Mouse (Mus musculus) hindbrain, embryonic 10.5 days (tissue): ENCODE measurements around the gene Olfr767. TPM values are rescaled to one million over a fixed set of nuclear protein-coding genes. Genes with fewer than 3 reads are reported as not detected.
"Not testable (repeated sequence)": the region's sequence is repeated elsewhere in the genome, so short reads cannot be mapped to it uniquely, and the experiment has no call there.

ENCODE experiments used
- DNase-seq: peaks from one replicate; pipeline ENCODE4 v3.0.0-alpha.2; 2017; ENCODE audit warnings: low spot score
- H3K27ac ChIP-seq: fragments of 300-500 bp; sonication (generic); 2 replicates; pipeline ENCODE4 v1.5.1; 2016; ENCODE audit warnings: mild to moderate bottlenecking, moderate library complexity
- H3K27me3 ChIP-seq: fragments of 300-500 bp; sonication (generic); 2 replicates; pipeline ENCODE4 v1.6.1; 2016; ENCODE audit warnings: mild to moderate bottlenecking; ENCODE audit not compliant: poor library complexity, insufficient read depth, severe bottlenecking
- H3K36me3 ChIP-seq: fragments of 300-500 bp; sonication (generic); 2 replicates; pipeline ENCODE4 v1.6.1; 2016; ENCODE audit warnings: mild to moderate bottlenecking, moderate library complexity
- H3K4me1 ChIP-seq: fragments of 300-500 bp; sonication (generic); replicated peaks from 2 replicates; pipeline ENCODE4 v1.6.1; 2016; ENCODE audit warnings: mild to moderate bottlenecking
- H3K4me3 ChIP-seq: fragments of 300-500 bp; sonication (generic); 2 replicates; pipeline ENCODE4 v1.5.1; 2016; ENCODE audit warnings: mild to moderate bottlenecking, moderate library complexity
- H3K9me3 ChIP-seq: fragments of 300-500 bp; sonication (generic); 2 replicates; pipeline ENCODE4 v1.6.1; 2016; ENCODE audit warnings: mild to moderate bottlenecking, moderate library complexity
- WGBS: fragments of 180-500 bp; shearing (Covaris S2); methylation state at CpG from one replicate; pipeline ENCODE4 v1.1.7; 2016; 5-methylcytosine and 5-hydroxymethylcytosine counted together
- polyA plus RNA-seq: library from polyadenylated mRNA; unstranded; fragments of >200 nt; fragmentation: Nextera tagmentation; extraction: Ambion mirVana; gene quantifications from 2 replicates; pipeline ENCODE4 v1.2.1, GENCODE M21; 2016

Olfr767 gene
- polyA plus RNA-seq, result not detected in 2 replicates

DNA sequence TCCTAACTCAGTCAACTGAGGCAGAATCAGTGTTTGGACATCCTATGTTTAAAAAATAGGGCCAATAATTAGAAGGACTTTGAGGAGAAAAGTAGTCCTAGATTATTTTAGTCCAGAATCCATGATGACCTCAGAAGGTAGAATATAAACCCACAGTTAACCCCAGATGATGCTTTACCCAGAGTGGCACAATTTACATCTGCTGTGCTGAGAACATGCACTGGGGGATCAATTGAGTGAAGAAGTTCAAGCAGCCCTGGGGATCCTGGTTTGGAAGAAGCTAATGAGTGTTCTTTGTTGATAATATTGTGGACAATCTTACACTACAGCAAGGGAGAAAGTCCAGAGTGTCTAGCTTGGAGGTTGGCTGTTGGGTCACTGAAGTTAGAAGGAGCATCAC, at the start of gene Olfr767:
TSS of gene Olfr767 (minus strand) at position 101 of the 400 bp plus-strand sequence.
- not testable (repeated sequence) for H3K27ac ChIP-seq, H3K27me3 ChIP-seq, DNase-seq, H3K9me3 ChIP-seq, H3K4me1 ChIP-seq, H3K4me3 ChIP-seq, H3K36me3 ChIP-seq

DNA sequence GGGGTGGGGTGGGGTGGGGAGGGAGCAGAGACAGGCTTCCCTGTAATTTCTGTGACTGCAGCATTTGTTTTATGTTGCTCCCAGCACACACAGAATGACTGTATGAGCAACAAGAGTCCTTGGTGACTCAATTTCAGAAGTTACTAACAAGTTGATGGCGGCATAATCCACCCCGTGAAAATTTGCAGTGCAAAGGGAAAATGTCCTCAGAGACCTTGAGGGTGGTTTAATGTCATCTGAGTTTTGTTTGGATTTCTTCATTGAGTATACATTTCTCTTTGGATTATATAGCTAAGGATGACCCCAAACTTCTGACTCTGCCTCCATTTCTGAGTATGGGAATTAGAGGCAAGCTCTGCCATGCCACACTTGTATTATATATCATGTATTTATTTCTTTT, 35.1 kb upstream of the Olfr767 start, which contains the start of gene Olfr769:
TSS of gene Olfr769 (minus strand) at position 101 of the 400 bp plus-strand sequence.
- Histone ChIP-seq H3K27me3 (no peaks in the 10 kb centered on the region), H3K4me1 (no peaks in the 10 kb centered on the region), H3K9me3 (no peaks in the 10 kb centered on the region), H3K4me3 (no peak within 1 kb of the TSS), H3K36me3 (no peaks in the 10 kb centered on the region), H3K27ac (no peak within 1 kb of the TSS)
- no peak for DNase-seq
- WGBS, result 88% methylated on average over 2 of the region's 2 CpGs

DNA sequence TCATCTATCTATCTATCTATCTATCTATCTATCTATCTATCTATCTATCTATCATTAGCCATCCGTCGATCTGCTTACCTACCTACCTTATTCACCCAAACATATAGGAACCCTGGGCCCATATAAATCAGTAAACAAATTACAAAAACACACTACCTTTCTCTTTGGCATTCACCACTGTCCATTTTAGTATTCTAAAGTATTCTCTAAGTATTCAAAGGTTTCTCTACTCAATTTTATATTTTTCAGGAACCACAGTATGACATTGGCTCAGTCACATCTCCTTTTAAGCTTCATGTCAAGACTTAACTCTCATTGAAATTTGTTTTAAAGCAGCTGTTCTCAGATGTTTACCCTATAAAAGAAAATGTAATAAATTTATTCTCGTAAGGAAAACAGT, 32.4 kb upstream of the Olfr767 start:
- Histone ChIP-seq H3K27me3 (no peaks in the 10 kb centered on the region), H3K9me3 (no peaks in the 10 kb centered on the region), H3K36me3 (no peaks in the 10 kb centered on the region), H3K4me1 (no peaks in the 10 kb centered on the region), H3K4me3 (no peak overlapping the region), H3K27ac (no peak overlapping the region)
- no peak for DNase-seq
- WGBS, result 96% methylated on average over 3 of the region's 3 CpGs

DNA sequence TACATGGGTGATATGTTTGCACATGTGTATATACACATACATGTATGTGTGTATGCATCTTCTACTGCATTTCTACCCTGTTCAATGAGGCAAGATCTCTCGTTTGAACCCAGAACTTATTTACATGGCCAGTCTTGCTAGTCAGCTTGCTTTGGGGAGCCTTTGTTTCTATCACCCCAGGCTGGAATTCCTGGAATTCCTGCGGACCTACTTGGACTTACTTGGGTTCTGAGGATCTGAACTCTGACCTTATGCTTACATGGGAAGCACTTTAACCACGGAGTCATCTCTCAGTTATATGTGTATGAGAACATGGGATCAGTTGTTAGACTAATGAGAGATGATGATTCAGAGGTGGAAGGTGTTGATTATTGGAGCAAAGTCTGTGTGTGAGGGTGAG, 18.5 kb upstream of the Olfr767 start:
- H3K27ac ChIP-seq, result no peak overlapping the region
- no peaks in the 10 kb centered on the region for H3K9me3 ChIP-seq
- H3K36me3 ChIP-seq, result no peaks in the 10 kb centered on the region
- no peak for DNase-seq
- H3K4me3 ChIP-seq, result no peak overlapping the region
- WGBS, result 33% methylated on average over 3 of the region's 3 CpGs
- no peaks in the 10 kb centered on the region for H3K4me1 ChIP-seq
- H3K27me3 ChIP-seq, result no peaks in the 10 kb centered on the region

DNA sequence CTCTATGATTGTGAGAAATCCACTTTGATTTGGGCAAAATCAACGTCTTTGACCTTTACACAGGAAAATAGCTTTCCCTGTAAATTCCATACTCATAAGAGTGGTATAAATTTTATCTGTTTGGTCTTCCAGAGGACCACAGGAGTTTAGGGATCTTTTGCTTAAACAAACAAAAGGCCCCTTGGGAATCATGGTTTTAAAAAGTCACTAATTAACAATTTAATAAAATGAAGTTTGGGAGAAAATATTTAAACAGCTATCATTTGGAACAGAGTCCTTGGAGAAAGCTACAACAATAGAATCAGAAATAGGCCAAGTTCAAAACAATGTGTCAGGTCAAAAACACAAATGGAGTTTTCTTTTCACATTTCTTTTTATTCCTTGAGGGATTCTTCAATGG, 16.6 kb upstream of the Olfr767 start, which contains the start of gene Olfr768:
TSS of gene Olfr768 (minus strand) at position 101 of the 400 bp plus-strand sequence.
- Histone ChIP-seq H3K9me3 (no peaks in the 10 kb centered on the region), H3K36me3 (no peaks in the 10 kb centered on the region), H3K27ac (no peak within 1 kb of the TSS), H3K4me3 (no peak within 1 kb of the TSS), H3K27me3 (no peaks in the 10 kb centered on the region), H3K4me1 (no peaks in the 10 kb centered on the region)
- no peak for DNase-seq
- WGBS, result 89% methylated on average over 1 of the region's 1 CpGs

DNA sequence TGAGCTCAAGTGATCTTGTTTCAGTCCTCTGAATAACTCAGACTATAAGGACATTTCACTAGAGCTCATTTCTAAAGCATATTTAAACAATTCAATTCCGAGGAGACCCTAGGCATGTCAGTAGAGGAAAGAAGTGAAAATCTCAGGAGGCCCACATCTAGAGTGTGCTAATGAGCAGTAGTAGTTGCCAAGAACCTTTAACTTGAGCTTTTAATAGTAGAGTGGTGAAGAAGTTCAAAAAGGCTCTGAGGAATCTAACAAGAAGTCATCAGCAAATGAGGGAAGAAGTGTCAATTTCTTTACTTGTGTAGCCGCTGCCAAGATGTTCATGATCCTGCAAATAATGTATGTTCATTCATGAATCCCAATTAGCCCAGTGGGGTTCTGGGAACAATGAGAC, 13.8 kb downstream of the Olfr767 start, which contains the start of gene Olfr766-ps1:
TSS of gene Olfr766-ps1 (minus strand) at position 101 of the 400 bp plus-strand sequence.
- H3K9me3 ChIP-seq, result no peaks in the 10 kb centered on the region
- H3K4me3 ChIP-seq, result no peak within 1 kb of the TSS
- DNase-seq, result no peak
- no peak within 1 kb of the TSS for H3K27ac ChIP-seq
- 89% methylated on average over 2 of the region's 2 CpGs for WGBS
- no peaks in the 10 kb centered on the region for H3K4me1 ChIP-seq
- H3K36me3 ChIP-seq, result no peaks in the 10 kb centered on the region
- no peaks in the 10 kb centered on the region for H3K27me3 ChIP-seq

DNA sequence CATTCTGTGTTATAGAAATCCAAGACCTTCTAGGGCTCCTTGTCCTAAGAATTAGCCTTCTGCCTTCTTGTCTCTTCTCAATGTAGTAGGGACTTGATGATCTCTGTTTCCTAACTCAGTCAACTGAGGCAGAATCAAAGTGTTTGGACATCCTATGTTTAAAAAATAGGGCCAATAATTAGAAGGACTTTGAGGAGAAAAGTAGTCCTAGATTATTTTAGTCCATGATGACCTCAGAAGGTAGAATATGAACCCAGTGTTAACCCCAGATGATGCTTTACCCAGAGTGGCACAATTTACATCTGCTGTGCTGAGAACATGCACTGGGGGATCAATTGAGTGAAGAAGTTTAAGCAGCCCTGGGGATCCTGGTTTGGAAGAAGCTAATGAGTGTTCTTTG, 32.8 kb downstream of the Olfr767 start, which contains the start of gene Olfr765:
TSS of gene Olfr765 (minus strand) at position 101 of the 400 bp plus-strand sequence.
- not testable (repeated sequence) for H3K9me3 ChIP-seq, H3K27ac ChIP-seq

DNA sequence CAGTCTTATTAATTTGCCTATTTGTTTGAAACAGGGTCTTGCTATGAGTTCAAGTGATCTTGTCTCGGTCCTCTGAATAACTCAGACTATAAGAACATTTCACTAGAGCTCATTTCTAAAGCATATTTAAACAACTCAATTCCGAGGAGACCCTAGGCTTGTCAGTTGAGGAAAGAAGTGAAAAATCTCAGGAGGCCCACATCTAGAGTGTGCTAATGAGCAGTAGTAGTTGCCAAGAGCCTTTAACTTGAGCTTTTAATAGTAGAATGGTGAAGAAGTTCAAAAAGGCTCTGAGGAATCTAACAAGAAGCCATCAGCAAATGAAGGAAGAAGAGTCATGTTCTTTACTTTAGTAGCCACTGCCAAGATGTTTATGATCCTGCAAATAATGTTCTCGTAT, 42.9 kb downstream of the Olfr767 start, which contains the start of gene Olfr764-ps1:
TSS of gene Olfr764-ps1 (minus strand) at position 101 of the 400 bp plus-strand sequence.
- H3K36me3 ChIP-seq, result no peaks in the 10 kb centered on the region
- no peak for DNase-seq

More for the DNA sequence above, 32.8 kb downstream of the Olfr767 start, which contains the start of gene Olfr765:
- H3K36me3 ChIP-seq, H3K4me3 ChIP-seq, H3K4me1 ChIP-seq, DNase-seq, H3K27me3 ChIP-seq: not testable (repeated sequence)

DNA sequence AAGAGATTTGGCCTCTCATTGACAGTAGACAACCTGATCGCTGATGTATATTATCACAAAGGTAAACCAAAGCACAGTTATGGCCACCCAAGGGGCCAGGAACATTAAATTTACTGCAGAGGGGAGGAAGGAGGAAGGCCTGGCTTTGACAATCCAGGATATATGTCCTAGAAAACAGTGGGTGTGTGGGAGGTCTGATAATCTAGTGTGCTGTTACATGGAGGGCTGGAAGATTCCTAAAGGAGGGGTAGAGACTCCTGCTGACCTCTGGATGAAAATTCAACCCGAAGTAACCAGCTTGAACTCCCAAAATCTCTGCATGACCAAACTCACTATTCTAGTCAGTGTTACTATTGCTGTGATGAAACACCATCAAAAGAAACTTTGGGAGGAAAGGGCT, 54.4 kb downstream of the Olfr767 start:
- Histone ChIP-seq H3K4me1 (no peaks in the 10 kb centered on the region), H3K4me3 (no peak overlapping the region), H3K27ac (no peak overlapping the region), H3K27me3 (no peaks in the 10 kb centered on the region), H3K9me3 (no peaks in the 10 kb centered on the region), H3K36me3 (no peaks in the 10 kb centered on the region)
- 82% methylated on average over 2 of the region's 2 CpGs for WGBS
- no peak for DNase-seq

More for the DNA sequence above, 42.9 kb downstream of the Olfr767 start, which contains the start of gene Olfr764-ps1:
- H3K4me3 ChIP-seq, result no peak within 1 kb of the TSS
- no peaks in the 10 kb centered on the region for H3K27me3 ChIP-seq
- no peak within 1 kb of the TSS for H3K27ac ChIP-seq
- WGBS, result 88% methylated on average over 3 of the region's 3 CpGs
- H3K9me3 ChIP-seq, result no peaks in the 10 kb centered on the region
- H3K4me1 ChIP-seq, result no peaks in the 10 kb centered on the region

DNA sequence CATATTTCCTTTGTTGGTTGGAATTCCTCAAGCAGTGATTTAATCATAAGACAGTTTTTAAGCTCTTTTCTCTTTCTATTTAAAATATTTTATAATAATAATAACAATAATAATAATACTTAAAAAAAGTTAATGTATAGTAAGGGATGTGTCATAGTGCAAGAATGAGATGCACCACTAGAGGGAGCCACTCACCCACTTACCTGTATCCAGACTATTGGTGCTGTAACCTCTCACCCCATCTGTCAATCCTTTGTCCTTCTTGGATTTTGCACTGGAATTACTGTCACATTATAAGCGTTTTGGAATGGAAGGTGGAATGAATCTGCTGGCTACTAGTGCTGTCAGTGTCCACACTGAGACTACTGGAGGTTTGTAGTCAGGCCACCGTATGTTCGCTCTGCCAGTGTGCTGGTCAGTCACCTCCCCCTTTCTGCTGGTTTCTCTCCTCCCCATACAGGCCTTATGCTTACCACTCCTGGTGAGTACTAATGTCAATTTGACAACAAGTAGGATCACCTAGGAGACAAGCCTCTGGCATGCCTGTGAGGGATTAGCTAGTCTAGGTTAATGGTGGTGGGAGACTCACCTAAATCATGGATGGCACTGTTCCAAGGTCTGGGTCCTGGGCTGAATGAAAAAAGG, 56.6 kb downstream of the Olfr767 start:
- Histone ChIP-seq H3K4me1 (no peaks in the 10 kb centered on the region), H3K27me3 (no peaks in the 10 kb centered on the region), H3K36me3 (no peaks in the 10 kb centered on the region), H3K27ac (no peak overlapping the region), H3K9me3 (0 out of 2 replicates have a peak, but pooled peaks cover 2% of the 10 kb centered on the region), H3K4me3 (no peak overlapping the region)
- WGBS, result 63% methylated on average over 3 of the region's 3 CpGs
- DNase-seq, result peak; percentile 53

Other genes starting within 250 kb of the Olfr767 start
- gene Gdf11, start 191.2 kb downstream of the Olfr767 start, polyA plus RNA-seq, result 8.9 and 11.1 TPM in 2 replicates
- gene Cd63, start 181.9 kb downstream of the Olfr767 start, polyA plus RNA-seq, result 240 and 253 TPM in 2 replicates
- 15.8 and 18.7 TPM in 2 replicates for gene Rdh5, start 160.0 kb downstream of the Olfr767 start, polyA plus RNA-seq
- 229 and 285 TPM in 2 replicates for gene Bloc1s1, start 158.9 kb downstream of the Olfr767 start, polyA plus RNA-seq
- gene Itga7, start 149.1 kb downstream of the Olfr767 start, polyA plus RNA-seq, result 3.7 and 4.0 TPM in 2 replicates
- not detected in 2 replicates for gene Mettl7b, start 121.9 kb downstream of the Olfr767 start, polyA plus RNA-seq
- gene Olfr9, start 93.5 kb downstream of the Olfr767 start, polyA plus RNA-seq, result 0.06 TPM in 1 of 2 replicates, not detected in the other
- not detected in 2 replicates for gene Olfr763, start 72.1 kb downstream of the Olfr767 start, polyA plus RNA-seq
- not detected in 2 replicates for gene Olfr764-ps1, start 43.0 kb downstream of the Olfr767 start, polyA plus RNA-seq
- not detected in 2 replicates for gene Olfr765, start 32.9 kb downstream of the Olfr767 start, polyA plus RNA-seq
- gene Olfr766-ps1, start 13.9 kb downstream of the Olfr767 start, polyA plus RNA-seq, result not detected in 2 replicates
- gene Olfr768, start 16.5 kb upstream of the Olfr767 start, polyA plus RNA-seq, result not detected in 2 replicates
- not detected in 2 replicates for gene Olfr769, start 35.0 kb upstream of the Olfr767 start, polyA plus RNA-seq
- gene Olfr770, start 56.1 kb upstream of the Olfr767 start, polyA plus RNA-seq, result not detected in 2 replicates
- gene Olfr771, start 81.8 kb upstream of the Olfr767 start, polyA plus RNA-seq, result not detected in 2 replicates
- gene Olfr772, start 95.0 kb upstream of the Olfr767 start, polyA plus RNA-seq, result not detected in 2 replicates
- not detected in 2 replicates for gene Olfr773, start 104.5 kb upstream of the Olfr767 start, polyA plus RNA-seq
- gene Olfr774, start 153.3 kb upstream of the Olfr767 start, polyA plus RNA-seq, result not detected in 2 replicates
- gene Olfr775, start 165.5 kb upstream of the Olfr767 start, polyA plus RNA-seq, result not detected in 2 replicates
- gene Olfr776, start 176.2 kb upstream of the Olfr767 start, polyA plus RNA-seq, result not detected in 2 replicates
- gene Olfr777, start 188.6 kb upstream of the Olfr767 start, polyA plus RNA-seq, result 0.10 TPM in 1 of 2 replicates, not detected in the other
- gene Olfr780, start 235.2 kb upstream of the Olfr767 start, polyA plus RNA-seq, result not detected in 2 replicates
- gene Olfr781, start 245.9 kb upstream of the Olfr767 start, polyA plus RNA-seq, result not detected in 2 replicates